Mouse (Mus musculus): Measurements from ENCODE around the gene Pithd1. TPM values are rescaled to one million over a fixed set of nuclear protein-coding genes. Genes with fewer than 3 reads are reported as not detected.
"Not testable (repeated sequence)": the region's sequence is repeated elsewhere in the genome, so short reads cannot be mapped to it uniquely, and the experiment has no call there.

Pithd1 gene
- total RNA-seq, 2 experiments from 2014 or later = 25.3 to 26.3 TPM

DNA sequence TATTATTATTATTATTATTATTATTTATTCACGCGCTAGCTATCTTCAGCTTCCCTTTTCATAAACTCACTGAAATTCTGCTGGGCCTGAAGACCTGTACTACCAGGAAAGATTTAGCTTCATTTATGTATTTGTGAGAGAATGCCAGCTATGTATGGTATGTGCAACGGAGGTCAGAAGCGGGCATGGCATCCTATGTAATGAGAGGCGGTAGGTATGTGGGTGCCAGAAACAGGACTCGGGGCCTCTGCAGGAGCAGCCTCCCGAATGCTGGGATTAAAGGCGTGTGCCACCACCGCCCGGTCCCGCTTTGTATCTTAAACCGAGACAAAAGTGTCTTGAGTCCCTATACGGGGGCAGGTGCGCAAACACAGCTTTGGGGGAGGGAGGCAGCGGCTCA is 24.1 kb downstream of the Pithd1 start:
- no peak for DNase-seq (ENCODE audit: low spot score)

GRCm38 (mm10) chr4:135962198-135962597 is 24.9 kb downstream of the Pithd1 start:
- no peak for DNase-seq (ENCODE audit: low spot score)

DNA sequence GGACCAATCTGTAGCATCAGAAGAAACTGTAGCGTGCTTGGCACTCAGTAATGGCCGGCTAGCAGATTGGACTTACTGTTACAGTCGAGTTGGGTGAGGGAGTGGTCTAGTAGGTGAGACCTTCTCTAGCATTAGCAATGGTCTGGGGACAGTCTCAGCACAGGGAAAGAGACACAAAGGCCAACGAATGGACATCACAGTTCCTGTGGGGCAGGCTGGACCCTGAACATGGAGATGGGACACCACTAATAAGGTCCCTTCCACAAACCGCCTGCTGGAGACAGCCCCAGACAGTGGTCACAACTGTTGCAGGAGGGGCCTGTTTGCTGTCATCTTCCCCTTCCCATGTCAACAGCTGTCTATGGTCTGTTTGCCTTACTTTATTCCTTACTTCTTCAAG is 25.4 kb downstream of the Pithd1 start:
- DNase-seq (ENCODE audit: low spot score) = no peak

DNA sequence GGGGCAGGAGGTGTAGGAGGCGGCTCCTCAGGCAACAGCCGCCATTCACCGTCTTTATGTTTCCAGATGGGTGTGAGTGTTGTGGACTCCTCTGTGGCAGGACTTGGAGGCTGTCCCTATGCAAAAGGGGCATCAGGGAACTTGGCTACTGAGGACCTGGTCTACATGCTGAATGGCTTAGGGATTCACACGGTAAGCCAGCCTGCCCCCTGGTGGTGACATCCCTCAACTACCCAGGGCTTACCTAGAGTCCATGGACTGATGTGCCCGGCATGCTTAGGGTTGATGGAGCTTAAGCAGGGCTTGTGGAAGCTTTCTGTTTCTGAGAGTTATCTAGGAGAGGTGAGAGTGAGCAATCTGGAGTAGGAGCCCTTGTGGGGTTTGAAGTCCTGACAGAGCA is 26.3 kb downstream of the Pithd1 start:
- DNase-seq (ENCODE audit: low spot score) = peak; percentile 78

DNA sequence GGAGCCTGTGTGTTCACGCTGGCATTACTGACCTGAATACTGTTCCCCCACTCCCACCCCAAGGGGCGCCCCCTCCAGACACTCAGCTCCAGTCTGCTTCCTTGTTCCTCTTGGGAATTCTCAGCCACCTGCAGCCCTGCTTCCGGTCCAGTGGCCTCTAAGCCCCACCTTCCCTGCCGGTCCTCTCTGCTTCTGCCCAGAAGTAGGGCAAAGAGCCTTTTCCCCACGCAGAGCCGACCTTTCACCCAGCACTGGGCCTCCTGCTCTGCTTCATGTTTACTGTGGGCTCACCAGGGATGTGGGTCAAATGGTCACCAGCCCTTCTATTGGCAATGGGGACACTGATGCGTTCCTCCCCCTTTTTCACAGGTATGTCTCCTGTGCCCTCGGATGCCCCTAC is 28.7 kb downstream of the Pithd1 start:
- DNase-seq (ENCODE audit: low spot score) = no peak

DNA sequence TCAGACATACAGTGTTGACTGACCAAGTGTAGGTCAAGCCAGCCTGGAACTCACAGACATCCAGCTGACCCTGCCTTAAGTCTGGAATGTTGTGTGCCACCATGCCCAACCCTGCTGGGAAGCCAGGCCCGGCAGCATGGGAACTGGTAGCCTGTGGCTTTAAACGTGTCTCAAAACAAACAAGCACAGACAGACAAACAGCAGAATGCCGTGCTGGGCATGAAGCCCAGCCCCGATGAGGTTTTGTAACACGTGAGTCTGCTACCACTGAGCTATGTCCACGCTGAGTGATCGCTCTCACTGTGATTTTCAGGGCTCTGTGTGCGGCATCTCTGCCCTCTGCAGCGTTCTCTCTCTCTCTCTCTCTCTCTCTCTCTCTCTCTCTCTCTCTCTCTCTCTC is 31.2 kb downstream of the Pithd1 start:
- no peak for DNase-seq (ENCODE audit: low spot score)

GRCm38 (mm10) chr4:135954241-135954640 is 32.8 kb downstream of the Pithd1 start:
- peak; percentile 77 for DNase-seq (ENCODE audit: low spot score)

DNA sequence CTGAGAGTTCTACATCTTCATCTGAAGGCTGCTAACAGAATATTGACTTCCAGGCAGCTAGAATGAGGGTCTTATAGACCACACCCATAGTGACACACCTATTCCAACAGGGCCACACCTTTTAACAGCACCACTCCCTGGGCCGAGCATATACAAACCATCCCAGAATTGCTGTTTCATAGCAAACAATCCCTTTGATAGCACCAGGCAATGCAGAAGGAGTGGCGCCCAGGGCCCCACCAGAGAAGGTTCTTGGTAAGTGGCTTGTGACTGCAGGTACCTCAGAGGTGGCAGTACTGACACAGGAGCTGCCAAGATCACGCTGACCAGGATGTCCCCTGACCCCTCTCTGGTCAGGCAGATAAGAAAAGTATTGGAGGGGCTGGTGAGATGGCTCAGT is 33.9 kb downstream of the Pithd1 start:
- no peak for DNase-seq (ENCODE audit: low spot score)

- DNase-seq (ENCODE audit: low spot score) = no peak
Observed at GRCm38 (mm10) chr4:135951505-135951904, 35.6 kb downstream of the Pithd1 start.

DNA sequence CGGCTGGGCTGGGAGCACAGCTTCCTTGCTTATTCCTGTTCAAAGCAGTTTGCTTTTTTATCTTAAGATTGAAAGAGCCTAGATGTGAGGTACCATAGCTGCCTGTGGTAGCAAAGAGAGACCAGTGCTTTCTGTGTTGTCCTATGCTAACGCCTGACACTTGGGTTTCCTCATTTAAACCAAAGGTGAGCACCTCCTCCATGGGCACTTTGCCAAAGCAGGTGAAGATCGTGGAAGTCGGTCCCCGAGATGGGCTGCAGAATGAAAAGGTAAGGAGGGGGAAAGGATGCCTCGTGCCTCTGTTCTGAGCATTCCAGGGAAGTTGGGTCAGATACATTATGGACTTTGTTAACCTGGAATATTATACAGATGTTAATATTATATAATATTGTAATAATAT is 36.7 kb downstream of the Pithd1 start:
- no peak for DNase-seq (ENCODE audit: low spot score)

GRCm38 (mm10) chr4:135949911-135950310 is 37.2 kb downstream of the Pithd1 start:
- no peak for DNase-seq (ENCODE audit: low spot score)

GRCm38 (mm10) chr4:135949475-135949874 is 37.6 kb downstream of the Pithd1 start:
- DNase-seq (ENCODE audit: low spot score) = no peak

DNA sequence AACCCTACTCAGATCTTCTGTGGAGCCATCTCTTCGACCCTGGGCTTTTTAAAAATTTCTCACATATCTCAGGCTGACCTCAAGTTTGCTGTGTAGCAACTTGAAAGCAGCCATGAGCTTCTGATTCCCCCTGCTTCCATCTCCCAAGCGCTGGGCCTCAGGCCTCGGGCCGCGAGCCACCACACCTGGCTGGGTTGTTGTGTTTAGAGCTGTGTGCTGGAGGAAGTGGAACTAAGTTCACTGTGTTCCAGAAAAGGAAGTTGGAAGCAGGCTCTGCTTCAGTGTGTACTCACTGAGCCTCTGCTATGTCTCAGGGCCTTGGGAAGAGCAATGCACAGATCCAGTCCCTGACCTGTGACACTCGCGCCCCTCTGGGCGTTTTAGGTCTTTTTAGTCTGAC is 38.9 kb downstream of the Pithd1 start:
- DNase-seq (ENCODE audit: low spot score) = no peak

GRCm38 (mm10) chr4:135946659-135947301 is 40.3 kb downstream of the Pithd1 start:
- no peak for DNase-seq (ENCODE audit: low spot score)

DNA sequence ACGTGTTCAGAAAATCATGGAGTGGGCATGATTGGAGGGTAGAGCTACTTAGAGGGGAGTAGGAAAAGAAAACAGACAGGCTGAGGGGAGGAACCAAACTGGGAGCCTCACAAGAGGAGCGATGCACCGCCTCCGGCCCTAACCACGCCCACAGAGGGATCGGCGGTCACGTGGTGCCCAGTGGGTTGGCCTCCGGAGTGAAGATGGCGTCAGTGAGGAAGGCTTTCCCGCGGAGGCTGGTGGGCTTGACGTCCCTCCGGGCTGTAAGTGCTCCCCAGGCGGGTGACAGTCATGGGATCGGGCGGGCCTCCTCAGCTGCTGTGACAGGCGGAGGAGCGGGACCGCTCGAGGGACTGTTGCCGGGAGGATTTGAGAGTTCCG is 40.8 kb downstream of the Pithd1 start, which contains the start of gene Hmgcl:
Hmgcl (plus strand) TSS at position 171 of the 381 bp plus-strand sequence.
- DNase-seq (ENCODE audit: low spot score) = peak; percentile 97

- no peak for DNase-seq (ENCODE audit: low spot score)
Observed at GRCm38 (mm10) chr4:135945706-135946105, 41.4 kb downstream of the Pithd1 start.

DNA sequence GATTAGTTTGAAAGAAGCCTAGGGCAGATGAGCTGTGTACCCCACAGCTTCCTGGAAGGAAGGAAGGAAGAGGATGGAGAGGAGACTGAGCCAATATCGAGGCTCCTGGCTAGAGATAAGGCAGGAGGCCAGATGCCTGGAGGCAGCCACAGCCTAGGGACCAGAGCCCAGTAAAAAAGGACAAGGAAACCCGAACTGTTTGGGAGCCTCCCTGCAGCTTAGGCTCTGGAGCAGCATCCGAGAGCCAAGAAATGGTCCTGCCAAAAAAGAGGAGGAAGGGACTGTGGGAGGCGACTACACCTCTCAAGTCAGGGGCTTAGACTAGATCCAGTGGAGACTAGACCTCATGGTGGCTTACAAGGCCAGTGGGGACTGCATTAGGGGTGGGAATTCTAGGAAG is 43.7 kb downstream of the Pithd1 start:
- peak; percentile 56 for DNase-seq (ENCODE audit: low spot score)

- DNase-seq (ENCODE audit: low spot score) = no peak
Observed at GRCm38 (mm10) chr4:135942193-135942592, 44.9 kb downstream of the Pithd1 start.

GRCm38 (mm10) chr4:135941026-135941425 is 46.0 kb downstream of the Pithd1 start:
- DNase-seq (ENCODE audit: low spot score) = not testable (repeated sequence)

DNA sequence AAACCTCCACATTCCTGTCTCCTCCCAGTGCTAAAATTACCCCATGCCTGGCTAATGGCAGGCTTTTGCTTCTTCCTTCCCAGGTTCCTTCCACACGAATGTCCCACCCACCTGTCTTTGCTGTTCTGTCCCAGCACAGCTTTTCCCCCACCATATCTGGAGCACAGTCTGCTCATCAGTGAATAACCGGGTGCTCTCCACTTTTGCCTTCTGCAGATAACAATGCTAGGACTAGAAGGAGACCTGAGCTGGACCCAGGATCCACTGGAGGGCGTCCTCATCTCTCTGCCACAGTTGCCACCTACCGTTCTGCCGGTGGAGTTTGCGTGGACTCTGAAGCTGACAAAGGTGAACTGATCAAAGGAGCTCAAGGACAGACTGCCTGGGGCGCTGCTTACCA is 48.2 kb downstream of the Pithd1 start:
- no peak for DNase-seq (ENCODE audit: low spot score)

DNA sequence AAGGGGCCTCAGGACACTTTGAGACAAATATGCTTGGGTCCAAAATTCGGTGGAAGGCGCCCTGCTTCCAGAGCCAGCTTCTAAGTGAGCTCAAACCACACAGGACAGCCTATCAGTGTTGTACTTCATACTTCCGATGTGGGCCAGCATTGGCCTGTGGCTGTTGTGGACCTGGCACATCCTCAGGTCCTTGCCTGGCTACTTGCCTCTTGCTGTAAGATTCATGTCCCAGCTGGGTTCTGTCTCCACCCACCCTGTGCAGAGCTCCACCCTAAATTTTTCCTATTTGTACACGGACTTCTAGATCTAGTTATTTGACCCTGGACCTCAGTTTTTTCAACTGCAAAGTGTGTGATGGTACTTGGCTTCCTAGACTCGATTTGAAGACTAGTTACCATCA is 51.6 kb downstream of the Pithd1 start:
- DNase-seq (ENCODE audit: low spot score) = peak; percentile 63

- no peak for DNase-seq (ENCODE audit: low spot score)
Observed at GRCm38 (mm10) chr4:135934708-135935500, 52.2 kb downstream of the Pithd1 start.

- no peak for DNase-seq (ENCODE audit: low spot score)
Observed at GRCm38 (mm10) chr4:135931832-135932231, 55.2 kb downstream of the Pithd1 start.
